Mouse (Mus musculus) embryo, embryonic 10 days (tissue): ENCODE measurements at regions not wholly inside any gene's neighbourhood (a gene's known extent, or its start where the extent isn't known, plus 50 kb on each side); places are given as distances from the start of the nearest gene placed in this dataset.

Experiments used
- DNase-seq: peaks from one replicate; pipeline ENCODE4 v3.0.0-alpha.2; 2015; ENCODE audit warnings: low spot score

- DNase-seq, result no peak
These were observed 390.1 kb upstream of the Nr2f2 start for GRCm38 (mm10) chr7:70756676-70757075.

DNA sequence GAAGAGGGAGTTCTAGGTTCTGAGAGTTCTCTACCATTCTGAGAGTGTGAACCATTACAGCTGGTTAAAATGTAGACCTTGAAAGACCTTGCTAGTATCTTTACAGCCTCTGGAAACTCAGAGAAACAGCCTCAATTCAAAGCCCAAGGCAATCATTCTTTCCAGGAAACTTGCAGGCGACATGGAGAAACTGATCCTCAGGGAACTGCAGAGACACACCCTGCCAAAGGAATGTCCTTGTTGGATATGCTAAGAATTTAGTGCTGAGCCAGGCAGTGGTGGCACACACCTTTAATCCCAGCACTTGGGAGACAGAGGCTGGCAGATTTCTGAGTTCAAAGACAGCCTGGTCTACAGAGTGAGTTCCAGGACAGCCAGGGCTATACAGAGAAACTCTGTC is 388.3 kb upstream of the Nr2f2 start:
- DNase-seq, result no peak

DNA sequence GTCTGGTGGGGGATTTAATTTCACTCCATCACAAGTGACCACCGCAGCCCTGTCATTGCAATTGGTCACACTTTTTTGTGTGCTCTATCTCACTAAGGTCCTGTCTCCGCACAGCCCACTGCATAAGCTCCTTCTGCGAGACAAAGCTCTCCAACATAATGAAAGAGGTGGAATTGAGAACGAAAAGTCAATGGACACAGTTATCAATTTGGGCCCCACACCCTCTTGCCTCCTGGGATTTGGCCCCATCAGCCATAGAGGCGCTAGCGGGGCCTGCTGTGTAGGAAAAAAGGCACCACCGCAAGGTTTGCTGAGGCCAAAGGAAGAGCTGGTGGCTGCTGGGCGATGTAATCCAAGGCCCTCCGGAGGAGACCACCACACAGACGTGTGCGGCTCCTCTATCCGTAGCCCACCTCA is 386.3 kb upstream of the Nr2f2 start:
- peak; percentile 69 for DNase-seq

DNA sequence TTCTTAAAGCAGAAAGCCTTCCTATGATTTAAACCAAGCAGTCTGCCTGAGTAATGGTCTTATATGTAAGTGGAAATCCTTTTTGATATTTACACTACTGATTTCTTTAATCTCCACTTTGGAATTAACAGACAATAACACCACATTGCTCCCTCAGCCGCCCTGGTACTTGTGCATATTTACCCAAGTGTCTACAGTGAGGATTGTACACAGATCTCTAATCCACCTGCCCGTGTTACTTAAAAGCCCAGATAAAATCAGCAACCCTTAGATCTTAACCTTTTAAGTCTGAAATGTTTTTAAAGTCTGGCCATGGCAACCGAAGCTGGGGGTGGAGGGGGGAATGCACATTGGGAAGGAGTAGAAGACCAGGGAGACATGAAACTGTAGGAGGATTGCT is 382.3 kb upstream of the Nr2f2 start:
- no peak for DNase-seq

- DNase-seq, result peak; percentile 14
These were observed 381.8 kb upstream of the Nr2f2 start for GRCm38 (mm10) chr7:70748345-70748744.

- DNase-seq, result peak; percentile 35
These were observed 377.8 kb upstream of the Nr2f2 start for GRCm38 (mm10) chr7:70744296-70744695.

- no peak for DNase-seq
These were observed 369.1 kb upstream of the Nr2f2 start for GRCm38 (mm10) chr7:70735591-70735990.

- DNase-seq, result no peak
These were observed 367.0 kb upstream of the Nr2f2 start for GRCm38 (mm10) chr7:70733501-70733900.

GRCm38 (mm10) chr7:70729896-70730295 is 363.4 kb upstream of the Nr2f2 start:
- no peak for DNase-seq

- DNase-seq, result no peak
These were observed 351.7 kb upstream of the Nr2f2 start for GRCm38 (mm10) chr7:70718149-70718765.

- DNase-seq, result no peak
These were observed 351.1 kb upstream of the Nr2f2 start for GRCm38 (mm10) chr7:70717608-70718007.

- no peak for DNase-seq
These were observed 350.4 kb upstream of the Nr2f2 start for GRCm38 (mm10) chr7:70716811-70717458.

DNA sequence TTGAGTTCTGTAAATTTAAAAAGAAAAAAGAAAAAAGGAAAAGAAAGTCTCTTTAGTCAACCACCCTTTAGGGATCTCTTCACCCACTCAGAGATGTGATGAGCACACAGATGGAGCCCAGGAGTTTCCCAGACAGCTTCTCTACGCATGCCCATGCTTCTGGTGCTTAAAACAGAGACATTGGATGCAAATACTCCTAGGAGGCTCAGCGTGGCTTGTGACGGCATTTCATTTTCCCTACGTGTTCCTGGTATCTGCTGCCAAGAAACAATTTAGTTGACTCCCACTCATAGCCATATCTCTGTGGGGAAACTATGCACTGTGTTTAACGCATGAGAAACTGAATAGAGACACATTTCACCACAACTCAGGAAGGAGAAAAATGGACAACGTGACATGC is 345.6 kb upstream of the Nr2f2 start:
- no peak for DNase-seq

GRCm38 (mm10) chr7:70706281-70706680 is 339.7 kb upstream of the Nr2f2 start:
- no peak for DNase-seq

DNA sequence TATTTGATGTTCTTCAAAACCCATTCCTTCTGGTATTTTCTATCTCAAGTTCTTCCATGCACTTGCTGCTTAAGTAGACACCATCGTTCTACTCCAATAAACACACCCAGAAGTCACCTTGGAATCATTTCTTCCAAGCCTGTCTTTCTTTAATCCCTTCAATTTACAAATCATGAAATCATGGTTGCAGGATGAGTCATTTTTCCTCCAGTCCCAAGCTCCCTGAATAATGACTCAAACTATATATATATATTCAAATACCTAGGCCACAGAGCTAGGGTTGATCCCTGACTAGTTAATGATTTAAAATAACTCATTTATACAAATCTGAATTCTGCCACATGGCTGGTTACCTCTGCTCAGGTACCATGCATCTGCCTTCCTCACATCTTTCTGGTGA is 337.2 kb upstream of the Nr2f2 start:
- DNase-seq, result no peak

DNA sequence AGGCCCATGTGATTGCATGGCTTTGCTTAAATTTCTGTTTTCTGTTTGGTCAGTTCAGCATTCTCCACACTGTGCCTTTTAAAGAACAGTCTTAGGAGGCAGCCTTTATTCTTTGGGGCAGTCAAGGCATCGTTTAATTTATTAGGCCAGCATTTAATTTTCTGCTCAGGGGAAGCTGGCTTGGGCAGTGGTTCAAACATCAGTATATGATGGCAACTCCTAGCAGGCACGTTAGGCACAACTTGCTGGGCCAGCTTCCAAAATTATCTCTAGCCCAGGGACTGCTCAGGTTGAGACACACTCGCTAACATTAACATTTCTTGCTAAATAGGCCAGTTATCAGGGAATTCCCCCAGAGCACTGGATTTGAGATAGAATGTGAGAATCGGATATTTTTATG is 333.9 kb upstream of the Nr2f2 start:
- no peak for DNase-seq

GRCm38 (mm10) chr7:70699391-70699790 is 332.9 kb upstream of the Nr2f2 start:
- peak; percentile 49 for DNase-seq

DNA sequence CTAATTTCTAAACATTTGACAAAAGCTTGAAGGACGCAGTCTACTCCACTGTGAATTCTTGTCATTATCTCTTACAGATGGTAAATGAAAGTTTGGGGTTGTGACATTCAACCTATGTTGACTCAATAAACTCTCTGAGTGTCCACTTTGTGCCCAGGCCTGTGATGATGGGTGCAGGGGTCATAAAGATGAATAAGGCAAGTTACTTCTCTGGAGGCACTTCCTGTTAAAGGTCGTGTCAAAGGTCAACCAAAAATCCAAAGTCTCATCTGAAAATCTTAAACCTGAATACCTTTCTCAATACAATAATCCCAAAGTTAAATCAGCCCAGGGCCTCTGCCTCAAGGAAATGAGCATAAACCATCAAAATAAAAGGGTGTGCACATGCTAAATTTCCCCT is 332.5 kb upstream of the Nr2f2 start:
- peak; percentile 67 for DNase-seq

DNA sequence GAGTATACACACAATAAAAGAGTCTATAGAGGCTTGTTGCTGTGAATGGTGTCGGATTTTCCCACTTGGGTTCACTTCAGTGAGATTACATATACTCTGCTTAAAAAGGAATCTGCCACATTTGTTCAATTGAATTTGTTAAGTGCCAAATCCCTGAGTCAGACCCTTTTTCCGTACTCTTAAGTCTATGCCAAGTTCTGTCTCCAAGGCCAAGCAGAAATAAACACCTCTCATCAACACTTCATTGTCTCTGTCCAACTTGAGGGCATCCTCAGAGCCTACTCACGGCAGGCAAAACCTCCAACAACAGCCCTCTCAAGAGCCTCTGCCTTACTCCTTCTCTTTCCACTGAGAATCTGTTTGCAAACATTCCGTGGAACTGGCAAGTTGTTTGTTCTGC is 325.6 kb upstream of the Nr2f2 start:
- DNase-seq, result no peak

- DNase-seq, result no peak
These were observed 324.3 kb upstream of the Nr2f2 start for GRCm38 (mm10) chr7:70690845-70691244.

- DNase-seq, result peak; percentile 26
These were observed 302.5 kb upstream of the Nr2f2 start for GRCm38 (mm10) chr7:70669065-70669464.

GRCm38 (mm10) chr7:70660162-70660561 is 293.6 kb upstream of the Nr2f2 start:
- peak; percentile 21 for DNase-seq

DNA sequence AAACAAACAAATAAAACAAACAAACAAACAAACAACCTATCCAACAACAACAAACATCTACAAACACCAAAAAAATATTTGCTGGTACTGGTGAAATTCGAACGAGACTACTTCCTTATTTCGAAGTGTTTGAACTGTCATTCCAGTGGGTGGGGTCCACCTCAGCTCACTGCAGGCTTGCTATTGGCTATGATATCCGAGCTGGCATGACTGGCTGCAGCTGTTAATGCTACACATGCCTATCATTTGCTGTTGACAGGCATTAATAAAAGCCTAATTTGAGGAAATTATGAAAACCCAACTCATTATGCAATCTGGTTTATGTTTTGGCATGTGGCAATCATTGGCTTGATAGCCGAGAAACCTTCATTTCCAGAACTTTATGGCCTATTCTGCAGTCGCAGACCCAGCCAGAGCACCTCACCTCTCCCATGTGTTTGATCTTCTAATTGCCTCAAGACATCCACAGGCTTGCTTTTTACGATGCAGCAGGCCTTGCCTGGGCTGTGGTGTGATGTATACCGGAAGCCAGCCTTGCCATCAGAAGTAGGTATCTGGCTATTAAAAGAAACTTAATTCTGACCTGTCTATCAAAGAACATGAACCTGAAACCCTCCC is 283.3 kb upstream of the Nr2f2 start:
- peak; percentile 25 for DNase-seq

GRCm38 (mm10) chr7:70646801-70647200 is 280.3 kb upstream of the Nr2f2 start:
- DNase-seq, result no peak
